Mouse (Mus musculus): ENCODE results near the gene Clk3.

GRCm38 (mm10) chr9:57774168-57774567 is 8.5 kb upstream of the Clk3 start:
- TF ChIP-seq CTCF (IDR thresholded peaks at IDR 0.05; ENCODE audit: low read depth, low read length) = no peak
- TF ChIP-seq GATA2 (IDR thresholded peaks at IDR 0.05; ENCODE audit: borderline replicate concordance, low read depth, low read length) = no peak
- TF ChIP-seq GATA1 (IDR thresholded peaks at IDR 0.05; ENCODE audit: borderline replicate concordance, low read length) = no peak

Data from G1E (cell line).